Mouse (Mus musculus): ENCODE measurements around the gene Irgc1.
A peak's percentile ranks its signal among the peaks of the same experiment; 100 is the strongest.
"Not testable (repeated sequence)": the region's sequence is repeated elsewhere in the genome, so short reads cannot be mapped to it uniquely, and the experiment has no call there.

The Irgc1 gene

DNA sequence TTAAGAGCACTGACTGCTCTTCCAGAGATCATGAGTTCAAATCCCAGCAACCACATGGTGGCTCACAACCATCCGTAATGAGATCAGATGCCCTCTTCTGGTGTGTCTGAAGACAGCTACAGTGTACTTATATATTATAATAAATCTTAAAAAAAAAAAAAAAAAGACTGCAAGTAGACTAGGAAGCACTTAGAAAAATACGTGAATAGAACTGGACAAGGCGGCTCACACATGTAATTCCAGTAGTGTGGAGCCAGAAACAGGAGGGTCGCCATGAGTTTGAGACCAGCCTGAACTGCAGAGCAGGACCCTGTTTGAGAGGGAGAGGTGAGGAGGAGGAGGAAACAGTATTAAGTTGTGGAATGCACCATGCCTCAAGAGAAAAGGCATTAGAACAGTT is 51.6 kb downstream of the Irgc1 start:
- DNase-seq (ENCODE audit: low read depth, low spot score), result not testable (repeated sequence)

- DNase-seq (ENCODE audit: low read depth, low spot score), result no peak
Measured at GRCm38 (mm10) chr7:24400082-24400452, 52.0 kb downstream of the Irgc1 start.

DNA sequence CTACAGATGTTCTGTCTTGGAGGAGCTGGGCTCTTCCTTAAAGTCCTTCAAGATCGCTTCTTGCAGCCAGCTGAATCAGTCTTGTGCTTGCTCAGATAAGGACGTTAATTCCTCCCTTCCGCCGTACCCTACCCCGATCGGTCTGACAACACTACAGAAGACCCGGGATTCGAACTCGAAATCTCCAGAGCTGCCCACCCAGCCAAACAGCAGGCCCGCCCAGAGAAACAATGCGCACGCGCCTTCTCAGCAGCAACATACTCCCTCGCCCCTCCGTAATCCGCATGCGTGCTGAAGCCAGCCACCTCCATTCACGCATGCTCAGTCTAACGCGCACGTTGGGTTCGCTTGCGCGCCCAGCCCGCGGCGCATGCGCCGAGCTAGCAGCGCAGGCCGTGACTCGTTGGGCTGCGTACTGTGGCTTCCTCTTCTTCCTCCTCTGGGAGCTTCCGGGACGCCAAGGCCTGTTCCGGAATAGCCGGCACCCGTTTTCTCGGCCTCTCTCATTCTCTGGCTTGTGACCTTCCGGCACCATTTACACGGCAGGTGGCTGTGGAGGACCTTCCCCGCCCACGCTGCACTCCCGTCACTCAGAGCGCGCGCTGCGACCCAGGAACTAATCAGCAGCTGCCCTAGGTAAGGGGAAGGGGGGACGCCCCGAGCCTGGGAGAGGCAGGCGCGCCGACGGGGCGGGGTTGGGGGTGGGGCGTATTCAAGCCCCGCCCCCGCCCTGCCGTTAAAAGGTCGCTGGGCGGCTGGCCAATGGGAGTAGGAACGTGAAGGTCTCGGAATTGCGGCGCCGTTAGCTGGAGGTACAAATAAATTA is 52.6 kb downstream of the Irgc1 start, which contains the start of gene Smg9:
Smg9 (plus strand) TSS at position 364 of the 826 bp plus-strand sequence.
- DNase-seq (ENCODE audit: low read depth, low spot score), result peak; percentile 98

GRCm38 (mm10) chr7:24398364-24398913 is 53.7 kb downstream of the Irgc1 start:
- no peak for DNase-seq (ENCODE audit: low read depth, low spot score)

- DNase-seq (ENCODE audit: low read depth, low spot score), result no peak
Measured at GRCm38 (mm10) chr7:24396832-24397231, 55.3 kb downstream of the Irgc1 start.

GRCm38 (mm10) chr7:24394475-24395161 is 57.5 kb downstream of the Irgc1 start:
- no peak for DNase-seq (ENCODE audit: low read depth, low spot score)

GRCm38 (mm10) chr7:24394054-24394453 is 58.0 kb downstream of the Irgc1 start:
- no peak for DNase-seq (ENCODE audit: low read depth, low spot score)

DNA sequence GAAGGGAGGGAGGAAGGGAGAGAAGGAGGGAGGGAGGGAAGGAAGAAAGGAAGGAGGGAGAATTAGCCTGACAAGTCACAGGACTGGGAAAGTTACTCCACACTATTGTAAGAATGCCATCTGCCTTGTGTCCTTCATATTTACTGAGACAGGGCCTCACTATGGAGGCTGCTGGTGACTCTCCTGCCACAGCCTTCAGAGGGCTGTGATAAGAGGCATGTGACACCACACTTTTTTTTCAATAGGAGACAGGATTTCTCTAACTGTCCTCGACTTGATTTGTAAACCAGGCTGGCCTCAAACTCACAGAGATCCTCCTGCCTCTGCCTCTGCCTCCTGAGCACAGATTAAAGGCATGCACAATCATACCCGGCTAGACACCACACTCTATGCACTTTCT is 60.4 kb downstream of the Irgc1 start:
- no peak for DNase-seq (ENCODE audit: low read depth, low spot score)

DNA sequence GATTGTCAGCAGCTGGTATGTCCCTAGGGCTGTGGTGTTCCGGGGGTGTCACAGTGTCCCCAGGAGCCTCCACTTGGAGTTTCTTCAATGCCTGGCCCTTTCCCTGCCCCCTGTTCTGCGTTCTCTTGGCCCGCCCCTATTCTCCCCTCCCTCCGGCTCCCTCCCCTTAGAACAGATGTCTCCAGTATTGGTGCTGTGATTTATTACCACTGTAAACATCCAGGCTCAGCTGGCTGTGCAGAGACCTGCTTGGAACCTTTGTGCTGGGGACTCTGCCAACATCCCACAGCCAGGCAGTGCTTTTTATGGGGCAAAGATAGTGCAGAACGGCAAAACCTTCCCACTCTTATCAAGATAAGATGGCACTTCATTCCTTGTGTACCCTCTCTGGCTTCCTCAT is 61.0 kb downstream of the Irgc1 start:
- no peak for DNase-seq (ENCODE audit: low read depth, low spot score)

DNA sequence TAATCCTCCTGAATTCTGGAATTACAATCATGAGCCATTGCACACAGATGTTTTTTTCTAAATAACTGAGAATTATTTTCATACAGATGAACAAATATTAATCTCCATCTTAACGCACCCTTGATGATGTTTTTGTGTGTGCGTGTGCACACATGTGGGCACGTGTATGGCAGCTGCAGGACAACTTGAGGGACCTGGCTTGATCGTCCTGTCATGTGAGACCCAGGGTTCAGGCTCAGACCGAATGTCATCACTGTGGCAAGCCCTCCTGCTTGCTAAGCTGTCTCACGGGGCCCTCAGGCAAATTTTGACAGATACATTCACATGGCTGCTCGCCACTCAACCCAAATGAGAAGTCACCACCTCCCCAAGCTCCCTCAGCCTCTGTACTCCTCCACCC is 61.6 kb downstream of the Irgc1 start:
- DNase-seq (ENCODE audit: low read depth, low spot score), result no peak

DNA sequence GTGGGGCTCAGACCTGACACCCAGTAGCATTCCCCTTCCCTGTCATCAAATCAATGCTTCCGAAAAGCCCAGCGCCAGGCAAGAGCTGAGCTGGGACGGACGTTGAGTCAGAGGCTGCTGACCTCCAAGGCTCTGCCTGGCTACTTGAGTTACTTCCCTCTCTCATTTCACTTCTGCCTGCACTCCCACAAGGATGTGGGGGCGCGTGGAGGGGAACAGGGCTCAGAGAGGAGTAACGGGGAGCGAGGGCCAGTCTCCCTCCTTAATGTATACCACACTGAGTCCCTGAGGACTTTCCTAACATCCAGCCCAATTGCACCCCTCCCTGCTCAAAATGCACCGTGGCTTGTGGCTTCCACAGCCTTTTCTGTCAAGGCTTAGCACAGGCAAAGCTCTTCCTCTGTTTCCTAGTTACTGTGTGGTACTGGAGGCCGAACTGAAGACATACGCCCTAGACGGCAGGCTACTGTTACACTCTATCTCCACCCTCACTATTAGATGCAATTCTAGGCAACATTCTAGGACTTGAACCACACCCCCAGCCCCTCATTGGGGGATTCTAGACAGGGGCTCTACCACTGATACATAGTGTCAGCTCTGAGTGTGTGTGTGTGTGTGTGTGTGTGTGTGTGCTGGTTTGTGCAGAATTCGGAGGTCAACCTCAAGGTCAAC is 62.4 kb downstream of the Irgc1 start:
- no peak for DNase-seq (ENCODE audit: low read depth, low spot score)

DNA sequence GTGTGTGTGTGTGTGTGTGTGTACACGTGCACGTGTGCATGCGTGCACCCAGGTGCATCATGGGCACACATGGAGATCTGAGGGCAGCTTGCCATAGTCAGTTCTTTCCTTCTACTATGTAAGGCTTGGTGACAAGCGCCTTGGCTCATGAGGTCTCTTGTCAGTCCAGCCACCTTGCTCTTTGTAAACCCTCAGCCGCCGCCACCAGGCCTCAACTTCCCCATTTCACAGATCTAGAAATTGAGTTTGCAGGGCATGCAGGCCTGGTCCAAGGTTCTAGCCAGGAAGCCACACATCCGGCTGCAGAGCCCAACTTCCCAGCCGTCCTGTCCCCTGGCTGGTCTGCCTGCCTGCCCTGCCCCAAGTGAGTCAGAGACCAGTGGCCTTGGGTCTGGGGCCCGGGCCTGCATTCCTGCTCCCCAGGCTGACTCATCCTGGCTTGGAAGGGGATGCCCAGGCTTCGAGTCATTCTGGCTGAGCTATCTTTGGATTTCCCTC is 65.0 kb downstream of the Irgc1 start:
- DNase-seq (ENCODE audit: low read depth, low spot score), result no peak

DNA sequence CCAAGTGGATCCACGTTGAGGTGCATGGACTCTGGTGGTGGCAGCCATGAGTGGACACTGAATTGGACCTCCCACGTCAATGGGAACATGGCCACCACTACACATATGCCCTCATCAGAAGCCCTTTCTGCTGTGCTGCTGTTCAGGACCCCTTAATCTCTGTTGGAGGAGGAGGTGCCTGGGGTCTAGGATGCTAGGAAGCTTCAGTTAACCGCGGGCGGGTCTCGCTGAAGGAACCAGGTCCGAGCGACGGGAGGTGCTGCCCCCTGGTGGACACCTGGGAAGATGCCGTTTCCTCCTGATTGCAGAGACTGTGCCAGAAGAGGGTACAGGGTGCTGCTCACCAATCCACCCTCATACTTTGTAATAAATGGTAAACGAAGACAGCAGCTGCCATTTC is 67.3 kb downstream of the Irgc1 start:
- DNase-seq (ENCODE audit: low read depth, low spot score), result no peak

DNA sequence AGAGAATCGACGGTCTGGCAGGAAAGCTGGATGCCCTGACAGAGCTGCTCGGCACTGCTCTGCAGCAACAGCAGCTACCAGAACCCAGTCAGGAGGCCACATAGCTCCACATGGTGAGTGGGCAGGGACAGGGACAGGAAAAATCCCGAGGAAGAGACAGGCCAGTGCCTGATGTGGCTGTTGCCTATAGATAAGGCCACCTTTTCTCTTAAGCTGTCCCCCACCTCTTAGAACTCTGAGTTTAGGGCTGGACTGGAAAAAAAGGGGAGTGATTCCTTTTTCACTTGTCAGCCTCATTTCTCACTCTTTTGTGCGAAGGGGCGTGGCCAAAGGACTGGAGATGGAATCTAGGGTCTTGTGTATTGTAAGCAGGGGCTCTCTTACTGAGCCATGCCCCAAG is 68.0 kb downstream of the Irgc1 start:
- no peak for DNase-seq (ENCODE audit: low read depth, low spot score)

- no peak for DNase-seq (ENCODE audit: low read depth, low spot score)
Measured at GRCm38 (mm10) chr7:24382730-24383372, 69.2 kb downstream of the Irgc1 start.
